Mouse (Mus musculus): Measurements from ENCODE around the gene Spaca3. TPM values are rescaled to one million over a fixed set of nuclear protein-coding genes. Genes with fewer than 3 reads are reported as not detected.

Gene Spaca3
- total RNA-seq, 2 experiments from 2014 or later, result not detected

- DNase-seq, result peak; percentile 77
Observed at GRCm38 (mm10) chr11:80872509-80873474, 14.6 kb downstream of the Spaca3 start.

GRCm38 (mm10) chr11:80877131-80877651 lies 19.0 kb downstream of the Spaca3 start:
- DNase-seq, result peak; percentile 51

GRCm38 (mm10) chr11:80878026-80878425 lies 19.9 kb downstream of the Spaca3 start:
- DNase-seq, result peak; percentile 18

- no peak for DNase-seq
Observed at GRCm38 (mm10) chr11:80882229-80882810, 24.2 kb downstream of the Spaca3 start.

- no peak for DNase-seq
Observed at GRCm38 (mm10) chr11:80884521-80885231, 26.5 kb downstream of the Spaca3 start.

- no peak for DNase-seq
Observed at GRCm38 (mm10) chr11:80886365-80886764, 28.2 kb downstream of the Spaca3 start.

GRCm38 (mm10) chr11:80887021-80887420 lies 28.9 kb downstream of the Spaca3 start:
- no peak for DNase-seq

- DNase-seq, result no peak
Observed at GRCm38 (mm10) chr11:80889336-80890063, 31.3 kb downstream of the Spaca3 start.

- DNase-seq, result no peak
Observed at GRCm38 (mm10) chr11:80895853-80896252, 37.7 kb downstream of the Spaca3 start.

GRCm38 (mm10) chr11:80900555-80900954 lies 42.4 kb downstream of the Spaca3 start:
- DNase-seq, result no peak

- DNase-seq, result no peak
Observed at GRCm38 (mm10) chr11:80902664-80903063, 44.5 kb downstream of the Spaca3 start.

GRCm38 (mm10) chr11:80903426-80903825 lies 45.3 kb downstream of the Spaca3 start:
- no peak for DNase-seq

GRCm38 (mm10) chr11:80904559-80904958 lies 46.4 kb downstream of the Spaca3 start:
- no peak for DNase-seq

GRCm38 (mm10) chr11:80906456-80906855 lies 48.3 kb downstream of the Spaca3 start:
- peak; percentile 71 for DNase-seq

GRCm38 (mm10) chr11:80907820-80908219 lies 49.7 kb downstream of the Spaca3 start:
- no peak for DNase-seq

GRCm38 (mm10) chr11:80912721-80913120 lies 54.6 kb downstream of the Spaca3 start:
- no peak for DNase-seq

- DNase-seq, result no peak
Observed at GRCm38 (mm10) chr11:80913408-80914024, 55.4 kb downstream of the Spaca3 start.

Measured in heart, postnatal 4 days (tissue).